Mouse (Mus musculus): ENCODE data around the gene Cd68.
"Not testable (repeated sequence)": the region's sequence is repeated elsewhere in the genome, so short reads cannot be mapped to it uniquely, and the experiment has no call there.

Cd68 gene

GRCm38 (mm10) chr11:69623006-69623405, 42.9 kb downstream of the Cd68 start:
- no peak for DNase-seq (ENCODE audit: low read depth)

GRCm38 (mm10) chr11:69622406-69622805, 43.5 kb downstream of the Cd68 start:
- no peak for DNase-seq (ENCODE audit: low read depth)

GRCm38 (mm10) chr11:69621571-69622268, 44.2 kb downstream of the Cd68 start, which contains the start of gene Sat2:
Gene Sat2 (plus strand): TSS chr11:69622024.
- no peak for DNase-seq (ENCODE audit: low read depth)

- DNase-seq (ENCODE audit: low read depth): no peak
These were observed 45.4 kb downstream of the Cd68 start for GRCm38 (mm10) chr11:69620394-69621081.

DNA sequence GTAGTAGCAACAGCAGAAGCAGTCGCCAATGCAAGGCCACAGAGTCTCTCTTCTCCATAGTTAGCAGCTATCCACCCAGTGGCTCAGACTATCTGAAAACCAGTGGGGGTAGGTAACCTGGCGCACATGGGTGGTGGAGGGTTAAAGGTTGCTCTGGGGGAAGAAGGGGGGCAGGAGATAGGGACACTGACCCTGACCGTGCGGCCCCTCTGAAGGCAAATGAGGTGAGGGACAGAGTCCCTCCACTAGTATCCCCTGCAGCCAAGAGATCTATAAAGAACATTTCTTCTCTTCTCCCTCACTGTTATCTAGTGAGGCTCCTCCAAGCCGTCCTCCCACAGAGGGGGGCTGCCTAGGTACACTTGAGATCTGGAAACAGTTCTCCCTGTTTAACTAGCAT, 48.1 kb downstream of the Cd68 start, which contains the start of gene Shbg:
Gene Shbg (minus strand): TSS at position 101 of the 400 bp plus-strand sequence.
- no peak for DNase-seq (ENCODE audit: low read depth)

- DNase-seq (ENCODE audit: low read depth): no peak
These were observed 49.2 kb downstream of the Cd68 start for GRCm38 (mm10) chr11:69616781-69617180.

DNA sequence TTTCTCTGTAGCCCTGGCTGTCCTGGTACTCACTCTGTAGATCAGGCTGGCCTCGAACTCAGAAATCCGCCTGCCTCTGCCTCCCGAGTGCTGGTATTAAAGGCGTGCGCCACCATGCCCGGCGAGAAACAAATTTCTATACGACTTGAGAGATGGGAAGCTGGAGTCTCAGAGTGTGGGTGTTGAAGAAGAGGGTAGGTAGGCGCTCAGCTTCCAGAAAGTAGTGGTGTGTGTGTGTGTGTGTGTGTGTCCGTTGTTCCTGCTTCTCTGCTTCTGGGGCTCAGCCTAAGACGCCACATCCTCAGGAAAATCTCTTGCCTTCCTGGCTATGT, 51.7 kb downstream of the Cd68 start:
- not testable (repeated sequence) for DNase-seq (ENCODE audit: low read depth)

All from c-Kit-positive CD71-positive TER-119-negative erythroid progenitor cells, embryonic 14.5 days (primary cell).